Mouse (Mus musculus) cerebellum, adult 2 months (tissue): ENCODE measurements around the gene Gas2. TPM values are rescaled to one million over a fixed set of nuclear protein-coding genes. Genes with fewer than 3 reads are reported as not detected.

Experiments used
- DNase-seq, 2 experiments: peaks; one replicate each; pipeline ENCODE4 v3.0.0; 2021
- H3K27ac ChIP-seq: fragments of 200-500 bp; 2 replicates; pipeline ENCODE4 v1.5.1; 2012; ENCODE audit warnings: low read length, control low read depth, inconsistent platforms; ENCODE audit not compliant: insufficient read depth
- H3K27me3 ChIP-seq: fragments of 200-500 bp; 2 replicates; pipeline ENCODE4 v1.6.1; 2012; ENCODE audit warnings: inconsistent platforms, mild to moderate bottlenecking, low read length, moderate library complexity; ENCODE audit not compliant: control insufficient read depth, insufficient read depth
- H3K4me1 ChIP-seq: fragments of 200-500 bp; 2 replicates; pipeline ENCODE4 v1.6.1; 2011; ENCODE audit warnings: low read length; ENCODE audit not compliant: control insufficient read depth, insufficient read depth
- H3K4me3 ChIP-seq: fragments of 200-500 bp; replicated peaks from 2 replicates; pipeline ENCODE3; 2011; ENCODE audit warnings: mild to moderate bottlenecking, low read depth, low read length, control low read depth; ENCODE audit not compliant: insufficient read depth
- CTCF ChIP-seq: fragments of 200-500 bp; IDR thresholded peaks from 2 replicates; pipeline ENCODE4 v1.5.1; 2011; ENCODE audit warnings: low read depth, mild to moderate bottlenecking, control low read depth, low read length, moderate library complexity, borderline replicate concordance; ENCODE audit not compliant: insufficient read depth
- POLR2A ChIP-seq: fragments of 200-500 bp; IDR thresholded peaks from 2 replicates; pipeline ENCODE4 v1.6.1; 2011; ENCODE audit warnings: low read length, control low read depth, borderline replicate concordance; ENCODE audit not compliant: insufficient read depth
- WGBS: fragments of 180-500 bp; shearing (Covaris S2); methylation state at CpG from one replicate; pipeline ENCODE4 v1.1.7; 2018; 5-methylcytosine and 5-hydroxymethylcytosine counted together
- polyA plus RNA-seq: library from polyadenylated mRNA; depleted of rRNA; stranded (reverse); fragments of >200 nt; gene quantifications from 2 replicates; pipeline ENCODE4 v1.2.3, GENCODE M21; 2012

Gene Gas2
- polyA plus RNA-seq, 1 experiment: 11.1 TPM

DNA sequence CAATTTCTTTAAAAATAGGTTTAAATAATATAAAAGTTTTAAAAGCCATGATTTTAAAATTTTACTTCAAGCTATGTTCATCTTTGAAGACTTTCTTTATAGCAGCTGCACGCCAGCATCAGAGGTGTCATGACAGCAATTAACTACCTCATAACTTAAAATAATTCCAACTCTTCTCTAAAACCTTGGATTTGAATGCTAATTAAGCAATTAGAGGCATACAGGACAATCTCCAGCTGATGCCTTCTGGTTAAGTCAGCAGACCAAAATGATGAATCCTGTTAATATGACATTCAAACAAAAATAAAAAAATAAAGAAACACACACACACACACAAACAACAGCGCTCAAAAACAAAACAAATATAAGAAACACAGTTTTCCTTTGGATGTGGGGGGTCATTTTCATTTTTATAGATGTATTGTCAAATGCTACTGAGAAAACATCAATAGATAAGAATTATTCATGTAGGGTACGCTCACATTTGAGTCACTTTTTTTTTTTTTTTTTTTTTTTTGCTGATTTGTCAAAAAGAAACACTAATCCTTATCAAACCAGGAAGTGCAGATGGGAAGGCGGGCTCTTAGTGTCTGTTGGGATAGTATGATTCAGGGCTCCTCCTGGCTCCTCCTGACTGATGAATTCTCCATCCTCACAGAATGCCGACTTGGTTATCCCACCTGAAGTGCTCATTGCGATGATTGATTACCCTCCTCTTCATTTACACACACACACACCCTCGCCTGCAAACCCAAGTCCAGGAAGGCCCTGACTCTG lies 38.1 kb upstream of the Gas2 start:
- Histone ChIP-seq H3K4me1 (peaks cover 3% of the 10 kb centered on the region; the same call in 1 of the 2 replicates), H3K4me3 (no peak overlapping the region), H3K27me3 (no peaks in the 10 kb centered on the region), H3K27ac (no peak overlapping the region)
- 83% methylated on average over 7 of the region's 7 CpGs for WGBS
- TF ChIP-seq POLR2A: no peak
- TF ChIP-seq CTCF: no peak
- no peak for DNase-seq

DNA sequence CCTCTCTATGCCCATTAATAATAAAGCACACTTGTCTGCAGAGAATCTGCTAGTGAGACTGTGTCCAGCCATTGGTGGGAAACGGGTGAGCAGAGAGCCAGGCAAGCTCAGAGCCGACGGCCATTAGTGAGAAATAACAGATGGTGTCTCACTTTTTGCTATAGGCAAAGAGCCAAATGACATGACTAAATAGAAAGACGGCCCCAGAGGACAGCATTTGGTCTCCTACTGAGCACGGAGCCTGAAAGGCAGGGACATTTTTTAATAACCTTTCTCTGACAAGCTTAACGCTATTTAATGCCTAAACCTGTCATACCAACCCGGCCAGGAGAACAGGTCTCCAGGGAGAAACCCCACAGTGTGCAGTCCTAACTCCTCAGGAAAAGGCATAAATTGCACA lies 29.9 kb upstream of the Gas2 start:
- H3K4me3 ChIP-seq: no peak overlapping the region
- no peaks in the 10 kb centered on the region for H3K4me1 ChIP-seq
- no peak overlapping the region for H3K27ac ChIP-seq
- 2% methylated on average over 7 of the region's 7 CpGs for WGBS
- no peak for TF ChIP-seq POLR2A
- TF ChIP-seq CTCF: no peak
- peak; percentile 62 to 88 for DNase-seq
- H3K27me3 ChIP-seq: no peaks in the 10 kb centered on the region; the same call in 1 of the 2 replicates

DNA sequence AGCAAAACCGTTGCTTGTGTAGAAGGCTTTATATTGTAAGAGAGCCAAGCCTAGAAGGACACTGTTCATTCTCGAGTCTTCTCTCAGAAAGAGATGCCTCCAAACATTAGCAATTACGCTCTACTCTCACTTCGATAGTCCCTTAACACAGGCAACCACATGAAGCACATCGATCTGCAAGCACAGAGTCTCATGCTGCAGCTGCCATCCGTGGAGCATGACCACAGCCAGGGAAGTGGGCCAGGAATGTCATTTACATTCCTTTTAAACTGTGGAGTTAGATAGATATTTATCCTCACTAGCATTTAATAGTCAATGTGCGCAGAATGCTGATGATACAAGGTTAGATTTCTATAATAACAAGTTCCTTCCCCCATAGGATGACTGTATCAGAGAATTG lies 21.3 kb upstream of the Gas2 start:
- Histone ChIP-seq H3K4me1 (no peaks in the 10 kb centered on the region), H3K27me3 (no peaks in the 10 kb centered on the region), H3K4me3 (no peak overlapping the region), H3K27ac (no peak overlapping the region)
- no peak for TF ChIP-seq CTCF
- TF ChIP-seq POLR2A: no peak
- DNase-seq: no peak
- WGBS: 48% methylated on average over 7 of the region's 7 CpGs

DNA sequence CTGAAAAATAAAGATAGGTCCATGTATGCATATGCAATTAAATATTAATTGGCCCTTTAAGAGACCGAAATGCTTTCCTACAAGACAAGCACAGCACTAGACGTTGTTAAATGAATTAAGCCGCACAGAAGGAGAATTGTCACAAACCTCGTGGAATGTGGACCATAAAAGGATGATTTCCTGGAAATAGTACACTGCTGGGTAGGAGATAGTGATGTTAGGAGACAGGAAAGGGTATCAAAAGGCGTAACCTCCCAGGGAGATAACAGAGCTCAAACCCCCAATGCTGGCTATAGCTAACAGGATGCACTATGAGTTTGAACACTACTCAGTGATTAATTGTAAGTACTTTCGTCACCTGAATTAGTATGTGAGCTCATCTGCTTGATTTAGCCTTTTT lies 10.9 kb upstream of the Gas2 start:
- no peak overlapping the region for H3K4me3 ChIP-seq
- H3K27ac ChIP-seq: no peak overlapping the region
- DNase-seq: no peak
- no peaks in the 10 kb centered on the region; the same call in 1 of the 2 replicates for H3K4me1 ChIP-seq
- 89% methylated on average over 6 of the region's 6 CpGs for WGBS
- TF ChIP-seq POLR2A (no peak), CTCF (no peak)
- H3K27me3 ChIP-seq: no peaks in the 10 kb centered on the region

DNA sequence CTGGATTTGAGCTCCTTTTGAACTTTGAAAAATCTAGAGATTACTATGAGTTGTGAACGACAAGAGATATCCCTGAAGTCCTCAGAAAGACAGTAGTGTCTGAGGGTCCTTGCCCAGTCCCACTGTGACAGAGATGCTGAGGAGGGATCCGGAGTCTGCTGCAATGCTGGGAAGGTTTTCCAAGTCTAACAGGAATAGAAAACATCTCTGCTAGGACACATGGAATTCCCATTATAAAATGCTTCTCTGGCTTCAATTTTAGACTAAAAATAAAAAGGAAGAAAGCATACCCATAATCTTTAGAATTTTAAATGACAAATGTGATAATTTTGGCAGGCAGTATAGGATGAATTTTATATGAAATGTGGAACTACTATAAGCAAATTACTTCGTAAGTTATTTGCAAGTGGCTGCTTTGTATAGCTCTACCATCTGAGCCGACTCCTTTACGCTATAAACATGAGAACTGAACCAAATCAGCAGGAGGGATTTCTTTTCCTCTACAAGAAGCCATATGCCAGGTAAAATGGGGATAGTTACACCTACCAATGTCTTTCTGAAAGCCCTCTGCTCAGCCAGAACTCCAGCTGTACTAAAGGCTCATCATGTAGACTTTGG lies 9.8 kb upstream of the Gas2 start:
- H3K4me1 ChIP-seq: no peaks in the 10 kb centered on the region; the same call in 1 of the 2 replicates
- WGBS: 86% methylated on average over 5 of the region's 5 CpGs
- no peak for DNase-seq

GRCm38 (mm10) chr7:51862097-51862492 lies 280 bp downstream of the Gas2 start, which contains the start of gene Fancf:
Fancf (minus strand) TSS chr7:51862267.
- Histone ChIP-seq H3K27me3 (no peaks in the 10 kb centered on the region), H3K27ac (peak within 1 kb of the TSS; percentile 75), H3K4me3 (peak within 1 kb of the TSS; percentile 66), H3K4me1 (0 out of 2 replicates have a peak, but pooled peaks cover 4% of the 10 kb centered on the region)
- under 1% methylated on average over 43 of the region's 43 CpGs for WGBS
- DNase-seq: peak; percentile 97 to 100
- TF ChIP-seq CTCF (no peak), POLR2A (peak; percentile 65)

More for the DNA sequence above, 9.8 kb upstream of the Gas2 start:
- Histone ChIP-seq H3K27me3 (no peaks in the 10 kb centered on the region), H3K4me3 (no peak overlapping the region), H3K27ac (no peak overlapping the region)
- TF ChIP-seq POLR2A: no peak
- no peak for TF ChIP-seq CTCF

GRCm38 (mm10) chr7:51862842-51863241 lies 1.0 kb downstream of the Gas2 start:
- Histone ChIP-seq H3K4me3 (no peak overlapping the region), H3K4me1 (0 out of 2 replicates have a peak, but pooled peaks cover 4% of the 10 kb centered on the region), H3K27me3 (no peaks in the 10 kb centered on the region), H3K27ac (no peak overlapping the region)
- TF ChIP-seq CTCF (no peak), POLR2A (no peak)
- no peak for DNase-seq
- WGBS: 70% methylated on average over 3 of the region's 3 CpGs
